Mouse (Mus musculus) heart, embryonic 14.5 days (tissue): Measurements from ENCODE around the gene Glrx3. TPM values are rescaled to one million over a fixed set of nuclear protein-coding genes. Genes with fewer than 3 reads are reported as not detected.

Experiments
- ATAC-seq: fragments of 200-750 bp; cut with Nextera tagmentation; 2 replicates; pipeline ENCODE4 v1.8.0; 2017; ENCODE audit warnings: low read depth, moderate TSS enrichment; ENCODE audit not compliant: insufficient number of reproducible peaks, insufficient read depth, low FRiP score
- H3K27ac ChIP-seq, 2 experiments: fragments of 200-500 bp in 1 of 2; fragments of 300-500 bp in 1 of 2; sonication (generic) in 1 of 2; replicated peaks in 1 of 2; 2 replicates each; pipeline ENCODE4 v1.5.1; 2012 to 2014; ENCODE audit warnings: low read depth in 2 of 2, low read length in 2 of 2, control low read depth in 1 of 2, mild to moderate bottlenecking in 1 of 2, mixed read lengths in 1 of 2; ENCODE audit not compliant: control insufficient read depth in 1 of 2, insufficient read depth in 1 of 2
- H3K27me3 ChIP-seq: fragments of 300-500 bp; sonication (generic); 2 replicates; pipeline ENCODE4 v1.6.1; 2014; ENCODE audit warnings: mild to moderate bottlenecking, low read length, control low read depth; ENCODE audit not compliant: control insufficient read depth, insufficient read depth
- H3K36me3 ChIP-seq: fragments of 300-500 bp; sonication (generic); 2 replicates; pipeline ENCODE4 v1.6.1; 2014; ENCODE audit warnings: mild to moderate bottlenecking, control low read depth, low read length, mixed read lengths; ENCODE audit not compliant: control insufficient read depth, insufficient read depth
- H3K4me1 ChIP-seq, 2 experiments: fragments of 200-500 bp in 1 of 2; fragments of 300-500 bp in 1 of 2; sonication (generic) in 1 of 2; 2 replicates each; pipeline ENCODE4 v1.6.1; 2012 to 2014; ENCODE audit warnings: low read length in 2 of 2, control low read depth in 1 of 2, mixed read lengths in 1 of 2; ENCODE audit not compliant: control insufficient read depth in 2 of 2, insufficient read depth in 2 of 2
- H3K4me2 ChIP-seq: fragments of 300-500 bp; sonication (generic); 2 replicates; pipeline ENCODE4 v1.6.1; 2014; ENCODE audit warnings: mild to moderate bottlenecking, low read length
- H3K4me3 ChIP-seq, 2 experiments: fragments of 200-500 bp in 1 of 2; fragments of 300-500 bp in 1 of 2; sonication (generic) in 1 of 2; 2 replicates each; pipeline ENCODE4 v1.5.1; 2012 to 2014; ENCODE audit warnings: low read length in 2 of 2, mild to moderate bottlenecking in 2 of 2, control low read depth in 1 of 2, low read depth in 1 of 2, moderate library complexity in 1 of 2; ENCODE audit not compliant: control insufficient read depth in 1 of 2, insufficient read depth in 1 of 2
- H3K9ac ChIP-seq: fragments of 300-500 bp; sonication (generic); 2 replicates; pipeline ENCODE4 v1.6.1; 2014; ENCODE audit warnings: mild to moderate bottlenecking, low read length
- H3K9me3 ChIP-seq: fragments of 300-500 bp; sonication (generic); 2 replicates; pipeline ENCODE4 v1.6.1; 2016; ENCODE audit warnings: low read length, control low read depth; ENCODE audit not compliant: control insufficient read depth
- WGBS: fragments of 180-500 bp; shearing (Covaris S2); extraction: QIAGEN DNeasy Blood & Tissue Kit; methylation state at CpG from one replicate; pipeline ENCODE4 v1.1.7; 2014; 5-methylcytosine and 5-hydroxymethylcytosine counted together
- polyA plus RNA-seq: library from polyadenylated mRNA; unstranded; fragments of >200 nt; fragmentation: Nextera tagmentation; extraction: Ambion mirVana; gene quantifications from 2 replicates; pipeline ENCODE4 v1.2.1, GENCODE M21; 2014

Gene Glrx3
- polyA plus RNA-seq, 1 experiment from 2014 or later: 200 TPM

DNA sequence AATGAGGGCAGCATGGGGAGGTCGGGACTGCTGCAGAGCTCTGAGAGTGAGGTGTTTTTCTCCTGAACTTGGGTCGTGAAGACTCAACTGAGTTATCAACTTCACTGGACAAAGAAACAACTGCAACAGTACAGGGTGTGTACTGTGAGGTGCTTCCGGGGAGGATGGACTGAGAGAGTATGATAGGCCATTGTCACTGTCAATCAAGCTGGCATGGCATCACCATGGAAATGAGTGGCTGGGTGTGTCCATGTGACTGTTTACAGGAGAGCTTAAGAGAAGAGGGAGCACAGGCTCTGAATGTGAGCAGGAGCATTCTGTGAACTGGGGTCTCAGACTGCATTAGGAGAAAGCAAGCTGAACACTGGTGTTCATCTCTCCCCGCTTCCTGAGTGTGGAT is 61.3 kb downstream of the Glrx3 start:
- Histone ChIP-seq H3K4me2 (no peak overlapping the region), H3K27me3 (no peaks in the 10 kb centered on the region), H3K27ac (no peak overlapping the region), H3K36me3 (no peaks in the 10 kb centered on the region), H3K9me3 (no peaks in the 10 kb centered on the region), H3K4me1 (no peaks in the 10 kb centered on the region), H3K4me3 (no peak overlapping the region), H3K9ac (no peak overlapping the region)
- WGBS: 62% methylated on average over 4 of the region's 4 CpGs
- ATAC-seq: no peak

- H3K27me3 ChIP-seq: no peaks in the 10 kb centered on the region
- H3K4me3 ChIP-seq: no peak overlapping the region
- H3K4me2 ChIP-seq: no peak overlapping the region
- H3K9me3 ChIP-seq: no peaks in the 10 kb centered on the region
- no peak for ATAC-seq
- H3K36me3 ChIP-seq: no peaks in the 10 kb centered on the region
- no peak overlapping the region for H3K9ac ChIP-seq
- H3K27ac ChIP-seq: no peak overlapping the region
- no peaks in the 10 kb centered on the region for H3K4me1 ChIP-seq
Observed at GRCm38 (mm10) chr7:137517588-137517987, 80.2 kb downstream of the Glrx3 start.

DNA sequence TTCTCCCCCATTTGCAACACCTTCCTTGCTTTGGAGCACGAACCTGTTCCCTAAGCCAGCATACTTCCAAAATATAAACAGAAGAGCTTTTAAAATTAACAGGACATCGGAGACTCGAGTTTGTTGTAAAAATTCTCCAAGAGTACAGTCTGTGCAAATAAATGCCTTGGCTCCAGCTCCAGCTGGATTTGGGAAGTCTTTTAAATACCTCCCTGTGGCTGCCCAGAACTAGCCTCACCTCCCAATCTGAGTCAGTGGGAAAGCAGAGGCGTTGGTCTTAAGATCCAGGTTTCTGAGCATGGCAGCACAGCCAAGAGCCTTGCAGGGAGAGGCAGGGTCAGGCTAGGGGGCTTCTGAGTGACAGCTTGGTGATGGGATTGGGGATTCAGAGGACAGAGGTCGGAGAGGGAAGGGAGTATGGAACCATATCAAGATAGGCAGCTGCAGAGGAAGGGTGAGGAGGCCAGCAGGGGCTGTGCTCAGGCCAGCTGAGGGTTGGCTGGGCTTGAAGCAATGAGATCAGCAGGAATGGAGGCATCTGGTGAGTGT is 80.7 kb downstream of the Glrx3 start:
- no peaks in the 10 kb centered on the region for H3K27me3 ChIP-seq
- no peak overlapping the region for H3K9ac ChIP-seq
- H3K27ac ChIP-seq: no peak overlapping the region
- H3K4me1 ChIP-seq: no peaks in the 10 kb centered on the region
- H3K4me2 ChIP-seq: no peak overlapping the region
- H3K4me3 ChIP-seq: no peak overlapping the region
- no peaks in the 10 kb centered on the region for H3K36me3 ChIP-seq
- ATAC-seq: no peak
- H3K9me3 ChIP-seq: no peaks in the 10 kb centered on the region
- 64% methylated on average over 5 of the region's 5 CpGs for WGBS

Other genes with a start within 250 kb of the Glrx3 start
- 2.2 and 2.3 TPM in 2 replicates for gene Ebf3, start 123.2 kb upstream of the Glrx3 start, polyA plus RNA-seq
- 16.5 and 17.6 TPM in 2 replicates for gene 9430038I01Rik, start 26.9 kb upstream of the Glrx3 start, polyA plus RNA-seq